In the genomic region with DNA sequence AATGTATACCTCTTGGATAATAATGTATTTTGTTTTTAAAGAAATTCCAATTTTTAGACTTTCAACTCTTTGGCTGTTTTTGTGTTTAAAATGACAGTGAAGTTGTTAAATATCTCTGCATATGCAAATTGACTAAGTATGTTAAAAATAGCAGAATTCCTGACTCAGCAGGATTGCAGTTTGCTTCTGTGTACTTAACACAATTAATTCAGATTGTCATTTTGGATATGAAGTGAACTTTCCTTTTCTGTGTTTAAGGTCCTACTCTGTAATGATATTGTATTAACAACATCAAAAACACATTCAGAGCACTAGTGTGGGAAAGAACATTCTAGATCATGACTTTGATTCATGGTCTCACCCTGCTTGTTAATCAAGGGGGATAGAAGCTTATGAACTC, we compare ENCODE assay signal across 19 mouse cellular contexts.
DNase-seq lines count a peak whose midpoint lies in the region; ATAC-seq and TF ChIP-seq lines count a peak whose summit lies in the region.
"Had no signal": no experiment of that assay in that cellular context is flagged by ENCODE, and none has a peak within 500 bp of the region (broad histone marks: within the 10 kb centered on the region; RNA-seq: fewer than 3 reads in every experiment).

No protein-coding gene starts in this region.

- H3K27me3 ChIP-seq in heart, embryonic 13.5 days (replicated peaks) = no peaks in the 10 kb centered on the region
- no peaks in the 10 kb centered on the region for H3K27me3 ChIP-seq in stomach, embryonic 14.5 days (ENCODE audit: control insufficient read depth, insufficient read depth, low read length)
- no peaks in the 10 kb centered on the region for H3K27me3 ChIP-seq in stomach, postnatal 0 days (ENCODE audit: control insufficient read depth, insufficient read depth, low read length)
- H3K27me3 ChIP-seq in limb, embryonic 11.5 days (ENCODE audit: control insufficient read depth, insufficient read depth, low read length) = no peaks in the 10 kb centered on the region
- H3K27me3 ChIP-seq: forebrain, embryonic 15.5 days; intestine, embryonic 15.5 days; kidney, embryonic 15.5 days; megakaryocyte, embryonic 14.5 days; neural tube, embryonic 12.5 days had no signal

- no peaks in the 10 kb centered on the region for H3K9me3 ChIP-seq in heart, embryonic 13.5 days
- H3K9me3 ChIP-seq in stomach, embryonic 14.5 days (ENCODE audit: control insufficient read depth, low read depth, low read length) = no peaks in the 10 kb centered on the region
- no peaks in the 10 kb centered on the region for H3K9me3 ChIP-seq in stomach, postnatal 0 days (ENCODE audit: control insufficient read depth, low read length)
- H3K9me3 ChIP-seq in limb, embryonic 11.5 days (ENCODE audit: control insufficient read depth, low read length) = no peaks in the 10 kb centered on the region
- H3K9me3 ChIP-seq: forebrain, embryonic 15.5 days; hindbrain, embryonic 10.5 days; intestine, embryonic 15.5 days; kidney, embryonic 15.5 days; megakaryocyte, embryonic 14.5 days; neural tube, embryonic 12.5 days had no signal

- no peak for DNase-seq in heart, adult 8-10 months (ENCODE audit: low spot score)
- DNase-seq in stomach, postnatal 0 days (ENCODE audit: low spot score) = no peak
- no peak for DNase-seq in limb, embryonic 11.5 days (ENCODE audit: low spot score)
- DNase-seq in cerebellum, adult 9-11 months = no peak
- DNase-seq in thymus, postnatal 4 days = no peak
- no peak for DNase-seq in urinary bladder, postnatal 14 days (ENCODE audit: low spot score)
- DNase-seq: adrenal gland, postnatal 25 days; cerebellum, adult 18-20 months had no signal

- H3K4me1 ChIP-seq in heart, embryonic 13.5 days = peaks cover 34% of the 10 kb centered on the region
- no peaks in the 10 kb centered on the region for H3K4me1 ChIP-seq in stomach, embryonic 14.5 days (ENCODE audit: control insufficient read depth, insufficient read depth, low read length)
- no peaks in the 10 kb centered on the region for H3K4me1 ChIP-seq in stomach, postnatal 0 days (replicated peaks; ENCODE audit: control insufficient read depth, insufficient read depth)
- H3K4me1 ChIP-seq in limb, embryonic 11.5 days (ENCODE audit: control insufficient read depth, insufficient read depth, low read length) = peaks cover 5% of the 10 kb centered on the region; the same call in 1 of the 2 replicates
- H3K4me1 ChIP-seq: forebrain, embryonic 15.5 days had no signal

- TF ChIP-seq EP300 in stomach, postnatal 0 days (optimal IDR thresholded peaks at IDR 0.05) = no peak

- peak overlapping the region; percentile 30 for H3K4me2 ChIP-seq in heart, embryonic 13.5 days
- peak overlapping the region; percentile 43 for H3K4me2 ChIP-seq in stomach, embryonic 14.5 days (replicated peaks; ENCODE audit: low read depth, low read length)
- no peak overlapping the region for H3K4me2 ChIP-seq in stomach, postnatal 0 days (replicated peaks; ENCODE audit: low read depth)
- peak overlapping the region; percentile 53 for H3K4me2 ChIP-seq in limb, embryonic 11.5 days (ENCODE audit: low read depth, severe bottlenecking)
- H3K4me2 ChIP-seq: forebrain, embryonic 15.5 days; intestine, embryonic 15.5 days; kidney, embryonic 15.5 days had no signal

- no peak for TF ChIP-seq CTCF in stomach, postnatal 0 days (IDR thresholded peaks at IDR 0.05; ENCODE audit: low read depth)

- H3K9ac ChIP-seq in heart, embryonic 13.5 days = no peak overlapping the region
- peak overlapping the region; percentile 11; the same call in 1 of the 2 replicates for H3K9ac ChIP-seq in stomach, embryonic 14.5 days (replicated peaks; ENCODE audit: low read depth, low read length)
- no peak overlapping the region for H3K9ac ChIP-seq in stomach, postnatal 0 days (ENCODE audit: low read length)
- H3K9ac ChIP-seq in limb, embryonic 11.5 days (ENCODE audit: low read length) = no peak overlapping the region
- H3K9ac ChIP-seq: forebrain, embryonic 15.5 days; intestine, embryonic 15.5 days; neural tube, embryonic 12.5 days had no signal

- 0 out of 2 replicates have a peak overlapping the region, but pooled peaks have one; percentile 8 for H3K27ac ChIP-seq in heart, embryonic 13.5 days (replicated peaks)
- H3K27ac ChIP-seq in stomach, embryonic 14.5 days (ENCODE audit: low read length) = peak overlapping the region; percentile 11; the same call in 1 of the 2 replicates
- no peak overlapping the region for H3K27ac ChIP-seq in stomach, postnatal 0 days (replicated peaks)
- peak overlapping the region; percentile 100 for H3K27ac ChIP-seq in limb, embryonic 11.5 days (replicated peaks; ENCODE audit: low read depth, low read length)
- H3K27ac ChIP-seq: forebrain, embryonic 15.5 days; hindbrain, embryonic 10.5 days; intestine, embryonic 15.5 days; kidney, embryonic 15.5 days; layer of hippocampus, adult 2 months; neural tube, embryonic 12.5 days had no signal

- H3K4me3 ChIP-seq in heart, embryonic 13.5 days = no peak overlapping the region
- peak overlapping the region; percentile 19 for H3K4me3 ChIP-seq in stomach, embryonic 14.5 days (ENCODE audit: low read depth, low read length)
- no peak overlapping the region for H3K4me3 ChIP-seq in stomach, postnatal 0 days (ENCODE audit: low read depth, low read length)
- H3K4me3 ChIP-seq in limb, embryonic 11.5 days (ENCODE audit: low read depth, low read length) = peak overlapping the region; percentile 26; the same call in 1 of the 2 replicates
- H3K4me3 ChIP-seq: erythroblast, embryonic 14.5 days; forebrain, embryonic 15.5 days; hindbrain, embryonic 10.5 days; intestine, embryonic 15.5 days; layer of hippocampus, adult 2 months; megakaryocyte, embryonic 14.5 days; neural tube, embryonic 12.5 days had no signal

- ATAC-seq in heart, embryonic 13.5 days (ENCODE audit: extremely low read depth, insufficient number of reproducible peaks, low FRiP score, low TSS enrichment) = no peak
- no peak for ATAC-seq in stomach, embryonic 14.5 days (ENCODE audit: insufficient number of reproducible peaks, insufficient read depth, low FRiP score, low read depth)
- ATAC-seq in stomach, postnatal 0 days (ENCODE audit: low FRiP score, low TSS enrichment) = no peak
- no peak for ATAC-seq in limb, embryonic 11.5 days (ENCODE audit: insufficient number of reproducible peaks, low FRiP score, low TSS enrichment, low read depth)
- ATAC-seq: forebrain, embryonic 15.5 days; intestine, embryonic 15.5 days; midbrain, embryonic 16.5 days had no signal

- peaks cover 3% of the 10 kb centered on the region; the same call in 1 of the 2 replicates for H3K36me3 ChIP-seq in heart, embryonic 13.5 days
- peaks cover 4% of the 10 kb centered on the region for H3K36me3 ChIP-seq in stomach, embryonic 14.5 days (ENCODE audit: control insufficient read depth, insufficient read depth, low read length)
- no peaks in the 10 kb centered on the region for H3K36me3 ChIP-seq in stomach, postnatal 0 days (ENCODE audit: control insufficient read depth, insufficient read depth, low read length)
- H3K36me3 ChIP-seq in limb, embryonic 11.5 days (ENCODE audit: control insufficient read depth, insufficient read depth, low read length) = peaks cover 2% of the 10 kb centered on the region; the same call in 1 of the 2 replicates
- H3K36me3 ChIP-seq: forebrain, embryonic 15.5 days; hindbrain, embryonic 10.5 days; intestine, embryonic 15.5 days; kidney, embryonic 15.5 days; neural tube, embryonic 12.5 days had no signal

Comparison
In these comparisons a context has a peak if more than half of its experiments do, and no peak if none do; other contexts are left out.
1. H3K4me3 ChIP-seq: peak in stomach, embryonic 14.5 days (single experiment) and limb, embryonic 11.5 days (single experiment); none in heart, embryonic 13.5 days (single experiment) and stomach, postnatal 0 days (single experiment).